Mouse (Mus musculus) C2C12 (cell line): ENCODE data around the gene Vamp8. TPM values are rescaled to one million over a fixed set of nuclear protein-coding genes. Genes with fewer than 3 reads are reported as not detected.

Source experiments
- H3K27me3 ChIP-seq: one replicate; pipeline ENCODE4 v1.6.1; 2011; ENCODE audit not compliant: control insufficient read depth, insufficient read depth, insufficient read length
- H3K36me3 ChIP-seq: one replicate; pipeline ENCODE4 v1.6.1; 2011; ENCODE audit not compliant: control insufficient read depth, insufficient read depth
- H3K4me3 ChIP-seq: one replicate; pipeline ENCODE4 v1.5.1; 2011; ENCODE audit warnings: mild to moderate bottlenecking, control low read depth; ENCODE audit not compliant: poor library complexity, insufficient read depth, severe bottlenecking
- H3K79me2 ChIP-seq: one replicate; pipeline ENCODE4 v1.6.1; 2011; ENCODE audit not compliant: control insufficient read depth, insufficient read depth
- H3K79me3 ChIP-seq: one replicate; pipeline ENCODE4 v1.6.1; 2011; ENCODE audit warnings: low read depth, control low read depth
- H3ac ChIP-seq: one replicate; pipeline ENCODE3; 2011; ENCODE audit warnings: low read depth; ENCODE audit not compliant: control insufficient read depth, insufficient read length
- CEBPB ChIP-seq: IDR thresholded peaks from one replicate; pipeline ENCODE4 v1.6.1; 2011; ENCODE audit warnings: low read depth, mild to moderate bottlenecking, control low read depth, moderate library complexity
- CTCF ChIP-seq: IDR thresholded peaks from one replicate; pipeline ENCODE4 v1.5.1; 2011; ENCODE audit not compliant: control insufficient read depth, insufficient read depth, insufficient read length
- FOSL1 ChIP-seq: IDR thresholded peaks from one replicate; pipeline ENCODE4 v1.8.0; 2011; ENCODE audit warnings: mild to moderate bottlenecking, low read length; ENCODE audit not compliant: poor library complexity, insufficient read depth, severe bottlenecking
- MAX ChIP-seq: IDR thresholded peaks from one replicate; pipeline ENCODE4 v1.6.1; 2011; ENCODE audit warnings: mild to moderate bottlenecking, control low read depth
- MYOD1 ChIP-seq: IDR thresholded peaks from one replicate; pipeline ENCODE4 v1.6.1; 2011; ENCODE audit warnings: low read depth; ENCODE audit not compliant: control insufficient read depth, insufficient read length
- MYOG ChIP-seq: IDR thresholded peaks from one replicate; pipeline ENCODE4 v1.6.1; 2011; ENCODE audit not compliant: control insufficient read depth, insufficient read length; ENCODE audit errors: extremely low read depth
- USF1 ChIP-seq: IDR thresholded peaks from one replicate; pipeline ENCODE4 v1.6.1; 2011; ENCODE audit warnings: low read depth, mild to moderate bottlenecking, control low read depth, moderate library complexity
- polyA plus RNA-seq: library from polyadenylated mRNA; unstranded; fragments of >200 nt; fragmentation: generic; extraction: Trizol; gene quantifications from one replicate; pipeline ENCODE4 v1.2.1, GENCODE M21; 2012; ENCODE audit warnings: missing spikeins

The Vamp8 gene
- polyA plus RNA-seq, 1 experiment = 147 TPM

GRCm38 (mm10) chr6:72344396-72345073 lies 46.0 kb downstream of the Vamp8 start:
- TF ChIP-seq USF1 (no peak), MAX (no peak), CTCF (no peak), CEBPB (no peak), FOSL1 (no peak), MYOD1 (no peak), MYOG (no peak)
- Histone ChIP-seq H3K79me2 (peaks cover 76% of the 10 kb centered on the region), H3K36me3 (peaks cover 32% of the 10 kb centered on the region), H3K79me3 (peaks cover 56% of the 10 kb centered on the region), H3K27me3 (no peaks in the 10 kb centered on the region), H3K4me3 (peak overlapping the region; percentile 83), H3ac (peak overlapping the region; percentile 93)

DNA sequence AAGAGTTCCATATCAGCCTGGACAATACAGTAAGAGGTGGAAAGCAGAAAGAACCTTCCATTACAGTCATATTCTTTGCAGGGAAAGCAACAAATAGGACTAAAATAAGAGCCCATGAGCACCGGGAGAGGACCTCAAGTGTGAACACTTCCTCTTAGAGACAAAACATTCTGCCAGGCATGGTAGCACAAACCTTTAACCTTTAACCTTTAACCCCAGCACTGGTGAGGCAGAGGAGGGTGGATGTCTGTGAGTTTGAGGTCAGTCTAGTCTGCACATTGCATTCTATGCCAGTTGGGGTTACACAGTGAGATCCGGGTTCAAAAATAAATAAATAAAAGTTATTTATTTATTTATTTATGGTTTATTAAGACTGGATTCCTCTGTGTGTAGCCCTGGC lies 50.0 kb downstream of the Vamp8 start:
- no peaks in the 10 kb centered on the region for H3K27me3 ChIP-seq

More for the DNA sequence above, 50.0 kb downstream of the Vamp8 start:
- Histone ChIP-seq H3K79me2 (peaks cover 52% of the 10 kb centered on the region), H3ac (no peak overlapping the region), H3K36me3 (peaks cover 56% of the 10 kb centered on the region), H3K4me3 (no peak overlapping the region), H3K79me3 (peaks cover 38% of the 10 kb centered on the region)
- TF ChIP-seq FOSL1 (no peak), MAX (no peak)

Other genes with a start within 250 kb of the Vamp8 start
- gene Atoh8, start 155.1 kb downstream of the Vamp8 start, polyA plus RNA-seq = 34.4 TPM
- not detected for gene Sftpb, start 86.1 kb downstream of the Vamp8 start, polyA plus RNA-seq
- gene Usp39, start 45.5 kb downstream of the Vamp8 start, polyA plus RNA-seq = 67.4 TPM
- gene 0610030E20Rik, start 43.4 kb downstream of the Vamp8 start, polyA plus RNA-seq = 5.2 TPM
- gene Tmem150a, start 35.3 kb downstream of the Vamp8 start, polyA plus RNA-seq = 25.2 TPM
- 108 TPM for gene Rnf181, start 23.7 kb downstream of the Vamp8 start, polyA plus RNA-seq
- 91.3 TPM for gene Vamp5, start 10.2 kb downstream of the Vamp8 start, polyA plus RNA-seq
- 12.2 TPM for gene Ggcx, start 23.6 kb upstream of the Vamp8 start, polyA plus RNA-seq
- gene Mat2a, start 48.9 kb upstream of the Vamp8 start, polyA plus RNA-seq = 165 TPM
- 0.26 TPM for gene Sh2d6, start 131.0 kb upstream of the Vamp8 start, polyA plus RNA-seq
- gene Capg, start 153.7 kb upstream of the Vamp8 start, polyA plus RNA-seq = 487 TPM
- 5.1 TPM for gene Elmod3, start 207.7 kb upstream of the Vamp8 start, polyA plus RNA-seq
- gene Retsat, start 207.8 kb upstream of the Vamp8 start, polyA plus RNA-seq = 20.8 TPM
- 10.2 TPM for gene Tgoln1, start 226.3 kb upstream of the Vamp8 start, polyA plus RNA-seq